Mouse (Mus musculus) kidney, postnatal 36 days (tissue): ENCODE results near the gene Olfr127.
"Not testable (repeated sequence)": the region's sequence is repeated elsewhere in the genome, so short reads cannot be mapped to it uniquely, and the experiment has no call there.

Source experiments
- DNase-seq, 2 experiments: peaks; one replicate each; pipeline ENCODE4 v3.0.0; 2021 to 2022; ENCODE audit warnings: mixed read lengths in 2 of 2

Gene Olfr127

DNA sequence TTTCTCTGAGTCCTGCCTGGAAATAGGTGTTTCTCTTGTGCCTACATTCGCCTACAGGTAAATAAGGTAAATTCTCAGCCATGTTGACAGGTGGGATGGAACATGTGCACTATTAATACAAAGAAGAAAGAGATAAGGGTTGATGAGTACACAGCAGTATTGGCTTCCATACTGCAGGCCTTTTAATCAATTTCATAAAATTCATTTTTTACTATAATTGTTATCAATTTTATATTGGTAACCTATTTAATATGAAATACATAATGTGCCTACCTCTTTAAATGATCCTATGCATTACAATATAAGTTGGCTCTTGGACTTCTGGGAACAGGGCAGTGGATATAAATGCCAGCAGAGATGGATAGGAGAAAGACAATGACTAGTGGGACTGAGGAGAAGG, at the start of gene Olfr127:
Gene Olfr127, plus strand, starts transcription at position 301 of the 400 bp plus-strand sequence.
- DNase-seq, result no peak

DNA sequence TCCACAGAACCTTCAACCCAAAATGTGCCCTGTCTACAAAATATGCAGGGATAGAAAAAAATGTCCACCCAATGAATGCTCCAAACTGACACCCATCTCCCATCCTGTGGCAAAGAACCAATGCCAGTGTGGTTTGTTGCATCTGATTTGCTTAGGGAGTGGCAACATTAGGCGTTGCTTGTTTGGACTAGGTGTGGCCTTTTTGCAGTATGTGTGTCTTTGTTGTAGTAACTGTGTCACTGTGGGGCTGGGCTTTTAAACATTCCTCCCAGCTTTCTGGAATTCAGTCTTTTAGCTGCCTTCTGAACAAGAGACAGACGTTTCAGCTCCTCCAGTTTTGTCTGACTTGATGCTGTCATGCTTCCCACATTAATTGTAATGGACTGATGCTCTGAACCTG, 36.3 kb upstream of the Olfr127 start:
- DNase-seq, result no peak

DNA sequence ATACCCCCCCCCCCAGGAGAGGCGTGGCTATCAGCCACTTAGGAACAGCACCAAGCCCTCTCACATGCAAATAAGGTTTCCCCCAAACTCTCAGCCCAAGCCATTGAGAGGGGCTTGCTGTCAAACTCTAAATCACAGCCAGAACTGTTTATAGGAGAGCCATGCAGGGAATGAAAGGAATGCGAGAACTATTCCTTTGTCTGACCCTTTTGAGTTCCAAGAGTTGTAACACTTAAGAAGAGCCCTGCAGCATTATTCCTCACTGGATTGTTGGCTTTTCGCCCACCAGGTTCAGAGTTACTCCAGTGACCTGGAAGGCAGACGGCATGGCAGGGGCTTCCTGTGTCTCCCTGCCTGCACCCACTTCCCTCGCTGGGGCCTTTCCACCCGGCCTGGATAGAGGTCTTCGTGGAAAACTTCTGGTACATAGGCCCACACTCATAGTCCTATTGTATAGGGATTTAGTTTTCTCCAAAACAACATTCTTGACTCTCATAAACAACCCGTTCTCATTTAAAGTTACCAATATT, 30.5 kb upstream of the Olfr127 start:
- no peak for DNase-seq

DNA sequence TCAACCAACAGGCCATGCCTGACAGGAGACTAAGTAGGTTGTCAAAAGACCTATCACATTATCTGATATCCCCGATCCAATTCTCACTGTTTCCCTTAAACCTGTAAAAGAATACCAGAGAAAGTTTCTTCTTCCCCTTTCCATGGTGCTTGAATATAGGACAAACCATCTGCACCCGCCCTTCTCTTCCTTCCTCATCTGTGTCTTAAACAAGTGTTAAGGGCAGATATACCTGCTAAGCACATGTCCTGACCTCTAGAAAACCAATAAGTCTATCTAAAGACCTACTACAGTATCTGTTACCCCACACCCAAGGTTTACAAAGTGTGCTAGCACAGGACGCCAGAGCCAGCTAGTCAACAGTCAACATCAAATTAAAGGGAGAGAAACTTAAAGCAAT, 26.4 kb upstream of the Olfr127 start:
- no peak for DNase-seq

DNA sequence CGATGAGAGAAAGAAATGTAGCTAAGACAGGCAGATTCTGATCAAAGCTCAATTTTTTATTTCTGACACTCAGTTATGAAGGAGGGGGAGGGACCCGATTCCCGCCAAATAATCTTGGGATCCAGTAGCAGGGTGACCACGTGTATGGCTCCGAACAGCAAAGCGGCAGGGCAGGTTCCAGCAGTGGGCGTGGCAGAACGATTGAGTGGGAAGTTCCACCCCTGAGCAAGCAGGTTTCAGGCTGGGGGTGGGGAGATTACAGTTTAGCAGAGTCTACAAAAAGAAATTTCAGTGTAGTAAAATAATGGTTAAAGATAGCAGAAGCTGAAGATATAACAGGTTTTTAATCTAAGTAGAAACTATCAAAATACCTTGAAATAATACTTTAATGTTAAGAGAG, 6.6 kb downstream of the Olfr127 start:
- DNase-seq, result not testable (repeated sequence)

DNA sequence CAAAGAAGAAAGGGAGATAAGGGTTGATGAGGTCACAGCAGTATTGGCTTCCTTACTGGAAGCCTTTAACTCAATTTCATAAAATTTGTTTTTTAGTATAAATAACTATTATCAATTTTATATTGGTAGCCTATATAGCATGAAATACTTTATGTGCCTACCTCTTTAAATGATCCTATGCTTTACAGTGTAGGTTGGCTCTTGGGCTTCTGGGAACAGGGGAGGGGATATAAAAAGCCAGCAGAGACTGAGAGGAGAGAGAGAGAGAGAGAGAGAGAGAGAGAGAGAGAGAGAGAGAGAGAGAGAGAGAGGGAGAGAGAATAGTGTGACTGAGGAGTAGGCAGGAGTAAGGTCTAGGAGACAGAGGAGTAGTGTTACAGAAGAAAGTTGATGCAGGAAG, 20.0 kb downstream of the Olfr127 start, which contains the start of gene Olfr128:
Gene Olfr128, plus strand, starts transcription at position 301 of the 400 bp plus-strand sequence.
- no peak for DNase-seq

DNA sequence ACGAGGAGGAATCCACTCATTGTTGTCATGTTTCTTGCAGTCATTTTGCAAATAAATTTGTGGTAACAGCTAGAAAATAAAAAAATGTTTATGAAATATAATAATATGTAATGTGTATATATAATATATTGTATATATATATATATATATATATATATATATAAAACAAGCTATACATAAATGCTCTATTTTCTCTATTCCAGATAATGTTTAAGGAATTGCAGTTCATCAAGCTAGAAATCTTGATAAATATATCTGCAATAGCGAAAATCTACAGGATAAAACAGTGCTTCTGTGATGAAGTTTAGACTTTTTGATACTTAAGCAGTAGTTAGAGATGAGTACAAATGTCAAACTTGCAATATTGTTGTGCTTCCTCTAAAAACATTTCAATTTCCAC, 52.7 kb downstream of the Olfr127 start, which contains the start of gene Olfr761:
Gene Olfr761, minus strand, starts transcription at position 101 of the 400 bp plus-strand sequence.
- no peak for DNase-seq
